Mouse (Mus musculus) E14TG2a.4 (cell line): ENCODE results near the gene Prex1.

Source experiments
- H3K27me3 ChIP-seq: 2 replicates; pipeline ENCODE4 v1.6.1; 2014; ENCODE audit warnings: low read length, control low read depth; ENCODE audit not compliant: insufficient read depth
- H3K36me3 ChIP-seq: 2 replicates; pipeline ENCODE4 v1.6.1; 2014; ENCODE audit warnings: low read length, control low read depth; ENCODE audit not compliant: insufficient read depth
- H3K4me1 ChIP-seq: replicated peaks from 2 replicates; pipeline ENCODE4 v1.6.1; 2014; ENCODE audit warnings: low read depth, low read length, control low read depth
- H3K4me3 ChIP-seq: replicated peaks from 2 replicates; pipeline ENCODE4 v1.5.1; 2014; ENCODE audit warnings: mild to moderate bottlenecking, low read length
- H3K9me3 ChIP-seq: 2 replicates; pipeline ENCODE4 v1.6.1; 2014; ENCODE audit warnings: low read length, control low read depth
- CTCF ChIP-seq: conservative IDR thresholded peaks from 2 replicates; pipeline ENCODE4 v1.5.1; 2014; ENCODE audit warnings: low read length
- NANOG ChIP-seq: IDR thresholded peaks from 2 replicates; pipeline ENCODE4 v1.6.1; 2014; ENCODE audit warnings: borderline replicate concordance, low read length, mixed read lengths
- POU5F1 ChIP-seq: IDR thresholded peaks from 2 replicates; pipeline ENCODE4 v1.6.1; 2014; ENCODE audit warnings: low read length, borderline replicate concordance

The Prex1 gene

GRCm38 (mm10) chr2:166559531-166559930, 154.1 kb downstream of the Prex1 start:
- 0 out of 2 replicates have a peak, but pooled peaks cover 4% of the 10 kb centered on the region for H3K27me3 ChIP-seq
- no peak overlapping the region for H3K4me3 ChIP-seq
- H3K9me3 ChIP-seq, result no peaks in the 10 kb centered on the region
- TF ChIP-seq NANOG (no peak), CTCF (no peak), POU5F1 (no peak)
- no peaks in the 10 kb centered on the region for H3K36me3 ChIP-seq
- peaks cover 14% of the 10 kb centered on the region for H3K4me1 ChIP-seq

GRCm38 (mm10) chr2:166555508-166555907, 158.1 kb downstream of the Prex1 start:
- Histone ChIP-seq H3K4me3 (no peak overlapping the region), H3K9me3 (no peaks in the 10 kb centered on the region)
- TF ChIP-seq NANOG (no peak), CTCF (peak; percentile 71)

GRCm38 (mm10) chr2:166554169-166554505, 159.5 kb downstream of the Prex1 start:
- peaks cover 55% of the 10 kb centered on the region for H3K4me1 ChIP-seq
- TF ChIP-seq POU5F1 (no peak), NANOG (no peak), CTCF (no peak)
- H3K27me3 ChIP-seq, result no peaks in the 10 kb centered on the region
- no peak overlapping the region for H3K4me3 ChIP-seq
- H3K36me3 ChIP-seq, result no peaks in the 10 kb centered on the region
- no peaks in the 10 kb centered on the region for H3K9me3 ChIP-seq

More at GRCm38 (mm10) chr2:166555508-166555907, 158.1 kb downstream of the Prex1 start:
- peaks cover 42% of the 10 kb centered on the region for H3K4me1 ChIP-seq
- no peaks in the 10 kb centered on the region for H3K27me3 ChIP-seq
- H3K36me3 ChIP-seq, result no peaks in the 10 kb centered on the region

- Histone ChIP-seq H3K4me3 (peak overlapping the region; percentile 35), H3K4me1 (peaks cover 59% of the 10 kb centered on the region), H3K9me3 (no peaks in the 10 kb centered on the region), H3K36me3 (no peaks in the 10 kb centered on the region), H3K27me3 (no peaks in the 10 kb centered on the region)
- TF ChIP-seq POU5F1 (no peak), CTCF (no peak), NANOG (no peak)
These were observed 160.0 kb downstream of the Prex1 start for GRCm38 (mm10) chr2:166553502-166554168.

GRCm38 (mm10) chr2:166552657-166553056, 161.0 kb downstream of the Prex1 start:
- H3K27me3 ChIP-seq, result no peaks in the 10 kb centered on the region
- H3K36me3 ChIP-seq, result no peaks in the 10 kb centered on the region
- peaks cover 8% of the 10 kb centered on the region for H3K9me3 ChIP-seq
- H3K4me1 ChIP-seq, result peaks cover 59% of the 10 kb centered on the region
- TF ChIP-seq CTCF, result no peak
- TF ChIP-seq NANOG, result no peak
- TF ChIP-seq POU5F1, result no peak
- H3K4me3 ChIP-seq, result peak overlapping the region; percentile 35; the same call in 1 of the 2 replicates

GRCm38 (mm10) chr2:166551831-166552498, 161.7 kb downstream of the Prex1 start:
- TF ChIP-seq CTCF (no peak), NANOG (no peak), POU5F1 (no peak)
- H3K9me3 ChIP-seq, result peaks cover 12% of the 10 kb centered on the region
- H3K4me3 ChIP-seq, result peak overlapping the region; percentile 35; the same call in 1 of the 2 replicates
- H3K27me3 ChIP-seq, result no peaks in the 10 kb centered on the region
- 0 out of 2 replicates have a peak, but pooled peaks cover 4% of the 10 kb centered on the region for H3K36me3 ChIP-seq
- H3K4me1 ChIP-seq, result peaks cover 59% of the 10 kb centered on the region

GRCm38 (mm10) chr2:166549871-166550270, 163.8 kb downstream of the Prex1 start:
- 0 out of 2 replicates have a peak, but pooled peaks cover 4% of the 10 kb centered on the region for H3K36me3 ChIP-seq
- peaks cover 12% of the 10 kb centered on the region for H3K9me3 ChIP-seq
- peak overlapping the region; percentile 13; the same call in 1 of the 2 replicates for H3K4me3 ChIP-seq
- peaks cover 78% of the 10 kb centered on the region for H3K4me1 ChIP-seq
- TF ChIP-seq NANOG, result no peak
- TF ChIP-seq POU5F1, result no peak
- TF ChIP-seq CTCF, result no peak
- H3K27me3 ChIP-seq, result no peaks in the 10 kb centered on the region

- Histone ChIP-seq H3K9me3 (peaks cover 12% of the 10 kb centered on the region), H3K4me1 (peaks cover 80% of the 10 kb centered on the region), H3K4me3 (0 out of 2 replicates have a peak overlapping the region, but pooled peaks have one; percentile 10), H3K36me3 (0 out of 2 replicates have a peak, but pooled peaks cover 4% of the 10 kb centered on the region), H3K27me3 (no peaks in the 10 kb centered on the region)
- TF ChIP-seq NANOG (no peak), POU5F1 (no peak), CTCF (no peak)
These were observed 164.6 kb downstream of the Prex1 start for GRCm38 (mm10) chr2:166549069-166549468.
